Mouse (Mus musculus) spleen, embryonic (tissue): Measurements from ENCODE around the gene Pcnx2.

ENCODE experiments used
- CTCF ChIA-PET: fragments of 350-600 bp; sonication (Branson Sonifier 250); formaldehyde crosslinking; loops from one replicate; lab custom pipeline; 2022; lab: Charles Lee

Pcnx2 gene

DNA sequence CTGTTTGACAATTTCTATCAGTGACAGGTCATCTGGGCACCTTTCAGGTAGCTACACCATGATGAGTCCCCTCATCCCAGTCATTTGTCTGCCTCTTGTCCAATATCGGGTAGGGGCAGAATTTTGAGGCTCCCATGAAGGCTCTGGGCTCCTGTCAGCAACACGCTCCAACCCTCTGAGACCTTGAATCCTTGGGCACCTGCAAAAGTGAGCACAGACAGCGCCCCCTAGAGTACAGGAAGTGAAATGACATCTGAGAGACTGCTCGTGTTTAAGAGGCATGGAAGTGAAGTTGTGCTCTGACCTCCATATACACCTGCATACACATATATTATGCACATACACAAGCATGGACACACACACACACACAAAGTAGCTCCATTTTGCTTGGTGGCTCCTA, 179.2 kb downstream of the Pcnx2 start:
- CTCF ChIA-PET: interaction anchor here (0.8 kb wide), 1 partner anchor 22 kb away, joined by 3 read pairs; no protein-coding TSS in a partner anchor

DNA sequence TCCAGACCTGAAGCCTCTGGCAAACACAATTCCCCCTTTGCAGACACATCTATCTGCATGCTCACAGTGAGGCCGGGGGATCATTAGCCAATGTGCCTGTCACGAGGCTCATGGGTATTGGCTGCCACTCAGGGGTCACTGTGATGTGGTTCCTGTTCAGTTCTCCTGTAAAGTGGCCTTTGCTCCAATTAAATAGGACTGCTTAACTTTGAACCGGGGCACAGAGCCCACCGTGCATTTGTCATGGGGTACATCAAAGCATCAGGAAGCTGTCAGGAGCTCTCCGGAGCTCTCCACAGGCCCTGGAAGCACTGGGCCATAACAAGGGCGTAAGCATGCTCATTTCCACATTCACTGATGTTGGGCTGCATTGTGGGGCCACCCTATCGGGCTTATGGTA, 181.5 kb downstream of the Pcnx2 start:
- CTCF ChIA-PET: no interaction called here

DNA sequence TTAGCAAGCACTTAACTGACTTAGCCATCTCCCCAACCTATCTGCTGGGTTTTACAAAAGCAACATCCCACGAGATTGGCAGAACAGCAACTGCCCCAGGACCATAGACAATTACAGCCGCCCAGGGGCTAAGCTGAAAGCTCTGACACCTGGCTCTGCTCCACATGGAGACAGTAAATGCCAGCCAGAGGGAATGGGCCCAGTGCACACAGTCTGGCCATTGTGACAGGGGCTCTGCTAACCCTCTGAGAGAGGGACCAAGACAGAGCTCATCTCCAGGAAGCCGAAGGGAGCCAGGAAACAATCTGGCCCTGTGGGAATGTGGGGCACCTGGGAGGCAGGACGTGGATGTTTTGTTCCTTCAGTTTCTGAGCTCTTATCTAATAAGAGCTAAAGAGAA, 181.9 kb downstream of the Pcnx2 start:
- CTCF ChIA-PET: no interaction called here

DNA sequence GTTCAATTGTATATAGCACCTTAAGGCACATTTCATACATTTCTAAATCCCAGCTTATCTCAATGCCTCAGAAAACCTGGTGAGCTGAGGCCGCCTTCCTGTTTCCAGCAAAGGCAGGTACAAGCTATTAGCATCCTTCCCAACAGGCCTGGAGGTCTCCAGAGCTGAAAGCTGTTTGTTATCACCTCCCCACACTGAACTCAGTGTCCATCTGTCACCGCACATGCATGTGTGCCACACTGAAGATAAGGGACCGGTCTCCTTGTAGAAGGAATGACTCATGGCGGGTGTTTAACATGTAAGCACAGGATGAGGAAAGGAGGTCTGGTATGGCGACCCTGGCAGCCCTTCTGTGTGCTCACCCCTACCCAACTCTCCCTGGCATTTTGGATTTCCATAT, 186.6 kb downstream of the Pcnx2 start:
- CTCF ChIA-PET: no interaction called here

DNA sequence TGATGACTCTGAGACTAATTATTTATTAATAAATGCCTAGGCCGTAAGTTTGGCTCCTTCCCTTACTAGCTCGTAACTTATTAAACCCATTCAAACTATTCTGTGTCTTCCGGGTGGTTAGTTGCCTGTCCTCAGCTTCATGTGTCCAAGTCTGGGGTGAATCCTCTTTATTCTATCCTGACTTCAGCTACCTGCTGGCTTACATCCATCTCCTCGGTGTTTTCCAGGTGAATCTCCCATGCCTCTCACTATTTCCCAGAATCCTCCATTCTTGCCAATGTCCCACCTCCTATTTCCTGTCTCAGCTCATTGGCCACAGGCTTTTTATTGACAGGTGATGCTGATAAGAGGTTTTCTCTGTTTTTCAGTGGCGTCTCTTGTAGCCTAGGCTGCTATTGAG, 188.9 kb downstream of the Pcnx2 start:
- CTCF ChIA-PET: no interaction called here

DNA sequence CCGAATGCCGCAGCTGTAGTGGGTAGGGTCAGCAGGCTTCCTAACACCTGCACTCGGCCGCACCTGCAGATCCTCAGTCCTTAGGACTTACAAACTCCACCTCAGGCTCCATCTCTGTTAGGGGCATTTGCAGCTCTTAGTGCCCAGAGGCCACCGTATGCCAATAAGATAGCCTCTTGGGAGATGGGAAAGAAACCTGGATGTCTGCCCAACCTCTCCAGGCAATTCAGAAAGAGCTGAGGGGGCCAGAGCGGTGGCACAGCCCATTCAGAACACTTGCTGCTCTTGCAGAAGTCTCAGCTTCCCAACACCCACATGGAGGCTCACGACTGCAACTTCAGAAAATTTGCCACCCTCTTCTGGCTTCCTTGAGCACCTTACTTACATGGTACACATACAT, 192.3 kb downstream of the Pcnx2 start:
- CTCF ChIA-PET: no interaction called here

DNA sequence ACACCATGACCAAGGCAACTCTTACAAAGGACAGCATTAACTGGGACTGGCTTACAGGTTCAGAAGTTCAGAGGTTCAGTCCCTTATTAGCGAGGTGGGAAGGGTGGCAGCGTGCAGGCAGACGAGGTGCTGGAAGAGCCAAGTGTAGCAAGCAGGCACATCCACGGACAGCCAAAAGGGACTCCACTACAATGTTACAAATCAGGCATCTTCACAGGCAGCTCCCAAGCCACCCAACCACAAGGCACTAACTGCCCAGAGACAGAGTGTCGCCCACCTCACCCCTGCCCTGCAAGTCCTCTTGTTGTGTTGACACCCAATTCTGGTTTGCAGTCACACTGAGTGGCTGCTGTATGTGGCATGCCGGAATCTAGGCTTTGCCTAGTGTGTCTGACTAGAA, 193.7 kb downstream of the Pcnx2 start:
- CTCF ChIA-PET: no interaction called here

DNA sequence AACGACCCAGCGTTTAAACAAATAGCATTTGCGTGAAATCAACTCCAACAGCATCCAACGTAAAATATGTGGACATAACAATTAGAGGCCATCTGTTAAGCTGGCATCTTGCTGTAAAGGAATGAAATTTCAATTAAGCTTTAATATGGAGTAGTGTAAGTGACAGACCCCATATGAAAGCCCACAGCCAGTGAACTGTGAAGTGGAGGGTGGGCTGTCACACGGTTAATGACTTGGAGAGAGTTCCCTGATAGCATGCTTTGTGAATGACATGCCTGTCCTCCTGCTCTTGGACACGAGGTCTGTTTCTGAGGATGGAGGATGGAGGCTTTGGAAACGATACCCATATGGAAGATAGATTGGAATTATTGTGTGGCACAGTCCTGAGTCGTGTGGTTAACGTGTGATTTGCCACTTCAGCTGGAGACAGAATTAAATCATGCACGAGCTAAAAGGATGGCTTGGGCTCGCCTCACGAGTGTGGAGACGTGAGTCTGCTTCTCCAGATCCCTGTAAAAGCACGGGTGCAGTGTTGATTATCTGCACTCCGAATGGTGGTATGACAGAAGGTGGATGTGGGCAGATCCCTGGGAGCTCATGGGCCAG, 195.1 kb downstream of the Pcnx2 start:
- CTCF ChIA-PET: interaction anchor here (0.6 kb wide), 1 partner anchor 11 kb away, joined by 3 read pairs; no protein-coding TSS in a partner anchor
